Mouse (Mus musculus) adipocyte (in vitro differentiated cells): Measurements from ENCODE around the gene Galnt13.
"Not testable (repeated sequence)": the region's sequence is repeated elsewhere in the genome, so short reads cannot be mapped to it uniquely, and the experiment has no call there.

ENCODE experiments used
- DNase-seq: peaks from one replicate; pipeline ENCODE4 v3.0.0-alpha.2; 2016; ENCODE audit warnings: low spot score

The Galnt13 gene

GRCm38 (mm10) chr2:54435937-54436735, at the start of gene Galnt13:
Gene Galnt13 (plus strand): TSS chr2:54436317.
- no peak for DNase-seq

- DNase-seq, result peak; percentile 70
These were observed 5.1 kb upstream of the Galnt13 start for GRCm38 (mm10) chr2:54431060-54431459.

- DNase-seq, result no peak
These were observed 737 bp upstream of the Galnt13 start for GRCm38 (mm10) chr2:54435380-54435779.

- no peak for DNase-seq
These were observed 801 bp downstream of the Galnt13 start for GRCm38 (mm10) chr2:54436736-54437500.

- no peak for DNase-seq
These were observed 1.3 kb downstream of the Galnt13 start for GRCm38 (mm10) chr2:54437501-54437830.

GRCm38 (mm10) chr2:54442734-54443500, 6.8 kb downstream of the Galnt13 start:
- DNase-seq, result no peak

- DNase-seq, result peak; percentile 5
These were observed 47.3 kb downstream of the Galnt13 start for GRCm38 (mm10) chr2:54483426-54483825.

GRCm38 (mm10) chr2:54522989-54523388, 86.9 kb downstream of the Galnt13 start:
- DNase-seq, result no peak

- DNase-seq, result no peak
These were observed 91.0 kb downstream of the Galnt13 start for GRCm38 (mm10) chr2:54527073-54527472.

GRCm38 (mm10) chr2:54558357-54559153, 122.4 kb downstream of the Galnt13 start:
- DNase-seq, result peak; percentile 93

GRCm38 (mm10) chr2:54565068-54565467, 129.0 kb downstream of the Galnt13 start:
- DNase-seq, result no peak

- DNase-seq, result peak; percentile 16
These were observed 131.1 kb downstream of the Galnt13 start for GRCm38 (mm10) chr2:54567186-54567585.

- DNase-seq, result peak; percentile 25
These were observed 131.5 kb downstream of the Galnt13 start for GRCm38 (mm10) chr2:54567632-54568031.

GRCm38 (mm10) chr2:54713817-54714216, 277.7 kb downstream of the Galnt13 start:
- not testable (repeated sequence) for DNase-seq

- no peak for DNase-seq
These were observed 315.1 kb downstream of the Galnt13 start for GRCm38 (mm10) chr2:54751232-54751631.

GRCm38 (mm10) chr2:54759781-54760180, 323.7 kb downstream of the Galnt13 start:
- no peak for DNase-seq

- DNase-seq, result no peak
These were observed 342.7 kb downstream of the Galnt13 start for GRCm38 (mm10) chr2:54778790-54779273.

- DNase-seq, result no peak
These were observed 377.6 kb downstream of the Galnt13 start for GRCm38 (mm10) chr2:54813670-54814256.

GRCm38 (mm10) chr2:54841245-54841644, 405.1 kb downstream of the Galnt13 start:
- DNase-seq, result no peak

- no peak for DNase-seq
These were observed 470.4 kb downstream of the Galnt13 start for GRCm38 (mm10) chr2:54906282-54907060.
